Mouse (Mus musculus) cerebellum, adult 2 months (tissue): ENCODE measurements around the gene Smarca4. TPM values are rescaled to one million over a fixed set of nuclear protein-coding genes. Genes with fewer than 3 reads are reported as not detected.

ENCODE experiments used
- DNase-seq, 2 experiments: peaks; one replicate each; pipeline ENCODE4 v3.0.0; 2021
- H3K27ac ChIP-seq: fragments of 200-500 bp; 2 replicates; pipeline ENCODE4 v1.5.1; 2012; ENCODE audit warnings: low read length, control low read depth, inconsistent platforms; ENCODE audit not compliant: insufficient read depth
- H3K27me3 ChIP-seq: fragments of 200-500 bp; 2 replicates; pipeline ENCODE4 v1.6.1; 2012; ENCODE audit warnings: inconsistent platforms, mild to moderate bottlenecking, low read length, moderate library complexity; ENCODE audit not compliant: control insufficient read depth, insufficient read depth
- H3K4me1 ChIP-seq: fragments of 200-500 bp; 2 replicates; pipeline ENCODE4 v1.6.1; 2011; ENCODE audit warnings: low read length; ENCODE audit not compliant: control insufficient read depth, insufficient read depth
- H3K4me3 ChIP-seq: fragments of 200-500 bp; replicated peaks from 2 replicates; pipeline ENCODE3; 2011; ENCODE audit warnings: mild to moderate bottlenecking, low read depth, low read length, control low read depth; ENCODE audit not compliant: insufficient read depth
- CTCF ChIP-seq: fragments of 200-500 bp; IDR thresholded peaks from 2 replicates; pipeline ENCODE4 v1.5.1; 2011; ENCODE audit warnings: low read depth, mild to moderate bottlenecking, control low read depth, low read length, moderate library complexity, borderline replicate concordance; ENCODE audit not compliant: insufficient read depth
- POLR2A ChIP-seq: fragments of 200-500 bp; IDR thresholded peaks from 2 replicates; pipeline ENCODE4 v1.6.1; 2011; ENCODE audit warnings: low read length, control low read depth, borderline replicate concordance; ENCODE audit not compliant: insufficient read depth
- WGBS: fragments of 180-500 bp; shearing (Covaris S2); methylation state at CpG from one replicate; pipeline ENCODE4 v1.1.7; 2018; 5-methylcytosine and 5-hydroxymethylcytosine counted together
- polyA plus RNA-seq: library from polyadenylated mRNA; depleted of rRNA; stranded (reverse); fragments of >200 nt; gene quantifications from 2 replicates; pipeline ENCODE4 v1.2.3, GENCODE M21; 2012

The Smarca4 gene
- polyA plus RNA-seq, 1 experiment = 88.8 TPM

DNA sequence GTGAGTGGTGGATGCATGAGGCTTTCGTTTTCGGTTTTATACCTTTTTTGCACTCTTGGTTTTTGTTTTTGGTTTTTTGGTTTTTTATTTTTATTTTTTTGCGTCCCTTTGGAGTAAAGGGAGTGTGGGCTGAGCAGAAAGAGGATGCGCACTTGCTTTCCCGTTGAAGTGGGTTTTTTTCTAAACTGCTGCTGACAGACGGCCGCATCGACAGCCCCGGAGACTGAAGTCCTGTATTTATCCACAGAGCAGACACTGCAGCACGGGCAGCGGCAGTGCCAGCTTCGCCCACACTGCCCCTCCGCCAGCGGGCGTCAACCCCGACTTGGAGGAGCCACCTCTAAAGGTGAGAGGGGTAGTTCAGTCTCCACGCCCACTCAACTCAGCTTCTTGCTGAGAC is 61.7 kb downstream of the Smarca4 start:
- no peaks in the 10 kb centered on the region for H3K27me3 ChIP-seq
- no peaks in the 10 kb centered on the region for H3K4me1 ChIP-seq
- no peak for DNase-seq
- no peak for TF ChIP-seq CTCF
- TF ChIP-seq POLR2A = no peak
- 94% methylated on average over 17 of the region's 17 CpGs for WGBS
- H3K4me3 ChIP-seq = no peak overlapping the region
- H3K27ac ChIP-seq = no peak overlapping the region

DNA sequence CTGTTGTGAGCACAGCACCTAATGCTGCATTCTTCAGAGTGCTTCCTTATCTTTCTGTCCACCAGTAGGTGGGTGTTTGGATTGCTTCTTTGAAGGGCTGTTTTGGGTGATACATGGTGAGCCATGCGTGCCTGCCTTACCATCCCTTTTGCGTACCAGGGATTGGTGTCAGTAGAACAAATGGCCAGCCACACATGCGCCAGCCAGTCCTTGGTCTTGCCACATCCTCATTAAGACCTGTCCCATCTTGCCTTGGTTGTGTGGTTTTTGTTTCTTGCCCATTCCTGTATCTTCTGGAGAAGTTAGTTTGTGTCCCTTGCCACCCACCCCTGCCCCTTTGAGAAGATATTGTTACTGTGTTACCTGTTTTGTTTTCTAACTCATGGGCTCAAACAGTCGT is 64.5 kb downstream of the Smarca4 start:
- Histone ChIP-seq H3K4me1 (no peaks in the 10 kb centered on the region), H3K27me3 (no peaks in the 10 kb centered on the region), H3K4me3 (no peak overlapping the region), H3K27ac (no peak overlapping the region)
- TF ChIP-seq POLR2A (no peak), CTCF (no peak)
- no peak for DNase-seq
- 89% methylated on average over 4 of the region's 4 CpGs for WGBS

DNA sequence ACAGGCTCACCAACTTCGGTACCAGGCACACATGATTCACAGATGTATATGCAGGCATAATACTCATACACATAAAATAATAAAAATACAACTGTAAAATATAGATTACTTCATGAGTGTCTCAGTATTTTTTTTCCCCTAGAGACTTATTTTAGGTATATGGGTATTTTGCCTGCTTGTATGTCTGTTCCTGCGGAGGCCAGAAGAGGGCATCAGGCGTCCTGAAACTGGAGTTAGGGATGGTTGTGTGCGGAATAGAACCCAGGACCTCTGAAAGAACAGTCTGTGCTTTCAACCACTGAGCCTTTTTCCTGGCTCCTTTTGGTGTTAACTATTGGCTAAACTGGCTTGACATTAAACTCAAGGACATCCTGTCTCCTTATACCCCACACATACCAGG is 66.9 kb downstream of the Smarca4 start:
- TF ChIP-seq POLR2A (no peak), CTCF (peak; percentile 50; the same call in 1 of the 2 replicates)
- H3K27ac ChIP-seq = no peak overlapping the region
- H3K27me3 ChIP-seq = no peaks in the 10 kb centered on the region
- no peak for DNase-seq
- 83% methylated on average over 4 of the region's 4 CpGs for WGBS
- H3K4me1 ChIP-seq = no peaks in the 10 kb centered on the region
- H3K4me3 ChIP-seq = no peak overlapping the region

DNA sequence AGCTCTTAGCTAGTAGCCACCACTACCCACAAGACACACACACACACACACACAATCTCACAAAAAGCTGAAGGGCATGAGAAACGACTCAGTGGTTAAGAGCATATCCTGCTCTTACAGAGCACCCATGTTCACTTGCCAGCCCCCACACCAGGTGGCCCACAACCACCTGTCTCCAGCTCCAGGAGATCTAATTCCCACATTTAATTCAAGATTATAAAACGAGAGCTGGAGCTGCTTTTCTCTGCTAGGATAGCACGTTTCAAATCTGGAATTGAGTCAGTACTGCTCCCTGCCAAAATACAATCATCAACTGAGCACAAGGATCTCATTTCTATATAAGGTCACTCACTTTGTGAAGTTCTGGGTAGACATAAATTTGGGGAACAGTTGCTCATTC is 67.9 kb downstream of the Smarca4 start:
- DNase-seq = peak in 1 of 2 experiments; percentile 23
- H3K27ac ChIP-seq = no peak overlapping the region

DNA sequence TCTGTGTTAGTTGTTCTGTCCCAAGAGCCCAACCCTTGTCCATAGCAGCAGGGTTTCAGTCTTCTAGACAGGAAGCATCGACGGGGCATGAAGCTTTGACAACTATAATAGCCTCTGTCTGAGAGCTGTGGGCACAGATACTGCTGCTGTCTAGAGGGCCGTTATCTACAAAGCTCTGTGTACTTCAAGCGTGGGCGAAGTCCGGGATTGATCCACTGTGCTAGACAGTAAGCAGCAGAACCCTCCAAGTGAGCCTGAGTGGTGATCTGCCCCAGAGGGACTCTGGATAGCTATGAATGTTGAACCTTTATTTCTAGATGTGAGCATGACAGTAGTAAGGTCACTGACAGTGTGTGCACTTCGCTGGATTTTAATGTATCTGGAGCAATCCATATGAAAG is 72.6 kb downstream of the Smarca4 start:
- 82% methylated on average over 7 of the region's 7 CpGs for WGBS
- TF ChIP-seq CTCF (no peak), POLR2A (no peak)
- H3K4me3 ChIP-seq = no peak overlapping the region
- no peak for DNase-seq
- no peaks in the 10 kb centered on the region for H3K27me3 ChIP-seq
- 0 out of 2 replicates have a peak, but pooled peaks cover 2% of the 10 kb centered on the region for H3K4me1 ChIP-seq
- H3K27ac ChIP-seq = no peak overlapping the region

More for the DNA sequence above, 67.9 kb downstream of the Smarca4 start:
- WGBS = 17% methylated on average over 3 of the region's 3 CpGs
- Histone ChIP-seq H3K27me3 (no peaks in the 10 kb centered on the region), H3K4me3 (no peak overlapping the region), H3K4me1 (no peaks in the 10 kb centered on the region)
- TF ChIP-seq POLR2A (no peak), CTCF (no peak)

DNA sequence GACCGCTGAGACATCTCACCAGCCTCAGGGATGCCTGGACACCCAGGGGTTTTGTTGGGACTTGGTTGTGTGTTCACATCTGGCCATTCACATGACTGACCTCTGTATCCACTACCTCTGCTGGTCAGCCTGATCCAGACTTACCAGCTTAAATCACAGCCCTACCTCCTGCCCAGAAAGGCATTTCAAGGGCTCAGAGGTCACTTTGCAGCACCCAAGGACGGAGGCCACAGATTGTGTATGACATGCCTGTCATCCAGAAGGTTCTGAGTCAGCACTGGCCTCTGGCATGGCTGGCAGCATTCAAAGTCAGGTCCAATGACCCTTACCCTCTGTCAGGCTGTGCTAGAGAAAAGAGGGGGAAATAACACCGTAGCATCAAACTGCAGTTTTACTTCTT is 74.1 kb downstream of the Smarca4 start:
- DNase-seq = no peak
- 0 out of 2 replicates have a peak, but pooled peaks cover 2% of the 10 kb centered on the region for H3K4me1 ChIP-seq
- H3K27ac ChIP-seq = no peak overlapping the region
- no peaks in the 10 kb centered on the region for H3K27me3 ChIP-seq
- H3K4me3 ChIP-seq = no peak overlapping the region
- TF ChIP-seq CTCF (no peak), POLR2A (no peak)
- WGBS = 81% methylated on average over 3 of the region's 3 CpGs

DNA sequence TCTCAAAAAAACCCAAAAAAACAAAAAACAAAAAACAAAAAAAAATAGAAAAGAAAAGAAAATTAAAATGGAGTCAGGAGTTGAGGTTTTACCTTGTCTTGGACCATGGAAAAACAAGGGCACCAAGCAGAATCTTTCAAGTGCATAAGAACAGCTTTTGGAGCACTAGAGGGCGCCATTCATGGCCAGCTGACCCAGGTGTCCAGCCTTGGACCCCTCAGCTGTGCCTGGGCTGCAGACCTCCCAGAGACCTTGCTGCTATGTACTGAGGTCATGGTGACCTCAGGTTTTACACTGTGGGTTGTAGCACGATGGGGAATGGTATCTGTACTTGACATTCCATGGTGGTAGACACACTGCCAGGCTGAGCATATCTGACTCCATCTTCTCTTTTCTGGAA is 75.9 kb downstream of the Smarca4 start:
- peak; percentile 38 to 44 for DNase-seq
- Histone ChIP-seq H3K4me3 (no peak overlapping the region), H3K4me1 (peaks cover 2% of the 10 kb centered on the region; the same call in 1 of the 2 replicates), H3K27ac (no peak overlapping the region), H3K27me3 (no peaks in the 10 kb centered on the region)
- TF ChIP-seq POLR2A (no peak), CTCF (peak; percentile 67)
- 54% methylated on average over 2 of the region's 2 CpGs for WGBS

DNA sequence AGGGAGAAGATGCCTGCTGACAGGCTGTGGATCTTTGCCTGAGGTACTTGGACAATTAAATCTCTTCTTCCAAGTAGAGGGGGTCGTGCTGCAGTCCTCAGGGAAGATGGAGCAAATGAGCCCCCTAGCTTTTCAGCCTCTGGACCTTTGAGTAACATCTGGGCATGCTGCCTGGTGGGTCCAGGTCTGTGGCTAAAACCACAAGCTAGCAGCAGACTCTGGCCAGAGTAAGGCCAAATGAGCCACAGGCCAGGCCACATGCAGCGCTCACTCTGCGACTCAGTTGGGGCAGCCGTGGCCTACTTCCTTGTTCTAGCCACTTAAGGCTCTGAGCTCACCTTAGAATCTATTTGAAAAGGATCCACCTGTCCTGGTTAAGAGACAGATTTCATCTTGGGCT is 76.5 kb downstream of the Smarca4 start:
- no peak for DNase-seq
- WGBS = 91% methylated on average over 4 of the region's 4 CpGs
- TF ChIP-seq CTCF (no peak), POLR2A (no peak)
- Histone ChIP-seq H3K4me3 (no peak overlapping the region), H3K4me1 (peaks cover 5% of the 10 kb centered on the region; the same call in 1 of the 2 replicates), H3K27ac (no peak overlapping the region), H3K27me3 (no peaks in the 10 kb centered on the region)
